ENCODE assay signal across 7 mouse cellular contexts in genomic region chr4:41699783-41700182, GRCm38 (mm10). TPM values are rescaled to one million over a fixed set of nuclear protein-coding genes. Genes with fewer than 3 reads are reported as not detected.
DNase-seq lines count a peak whose midpoint lies in the region; ATAC-seq and TF ChIP-seq lines count a peak whose summit lies in the region.
"Not testable (repeated sequence)": the region's sequence is repeated elsewhere in the genome, so short reads cannot be mapped to it uniquely, and the experiment has no call there.

Il11ra1 (plus strand) TSS chr4:41699989.

- peak; percentile 13 for DNase-seq in cerebellum, adult 8-10 months
- not testable (repeated sequence) for DNase-seq in frontal cortex, adult 2 months (ENCODE audit: extremely low spot score in 1 of 2, low spot score in 1 of 2); left cerebral cortex, postnatal 10 days (ENCODE audit: extremely low spot score in 1 of 2, low spot score in 2 of 2); lung, adult 2 months

- not testable (repeated sequence) for H3K9me3 ChIP-seq in heart, embryonic 14.5 days (ENCODE audit: control insufficient read depth, low read length); intestine, embryonic 15.5 days; neural tube, embryonic 12.5 days

- H3K27ac ChIP-seq in heart, embryonic 14.5 days (replicated peaks in 1 of 2; ENCODE audit: control insufficient read depth in 1 of 2, insufficient read depth in 1 of 2, low read depth in 2 of 2, low read length in 2 of 2); intestine, embryonic 15.5 days; neural tube, embryonic 12.5 days: not testable (repeated sequence)

- 71% methylated on average over 9 of the region's 10 CpGs for WGBS in heart, embryonic 14.5 days
- 78% methylated on average over 10 of the region's 10 CpGs for WGBS in intestine, embryonic 15.5 days
- 70% methylated on average over 10 of the region's 10 CpGs for WGBS in lung, adult 2 months
- WGBS in neural tube, embryonic 12.5 days, result 79% methylated on average over 10 of the region's 10 CpGs

- not testable (repeated sequence) for ATAC-seq in heart, embryonic 14.5 days (ENCODE audit: insufficient number of reproducible peaks, insufficient read depth, low FRiP score, low read depth); intestine, embryonic 15.5 days; neural tube, embryonic 12.5 days (ENCODE audit: low FRiP score, low read depth)

- not testable (repeated sequence) for TF ChIP-seq CTCF in lung, adult 2 months (IDR thresholded peaks at IDR 0.05; ENCODE audit: insufficient read depth, low read length)

- not testable (repeated sequence) for H3K4me2 ChIP-seq in heart, embryonic 14.5 days (ENCODE audit: low read length); intestine, embryonic 15.5 days (replicated peaks)
- H3K4me2 ChIP-seq in neural tube, embryonic 12.5 days (replicated peaks), result peak within 1 kb of the TSS; percentile 41; the same call in 1 of the 2 replicates

- TF ChIP-seq POLR2A in lung, adult 2 months (IDR thresholded peaks at IDR 0.05; ENCODE audit: borderline replicate concordance, extremely low read depth, low read depth, low read length), result not testable (repeated sequence)

- not testable (repeated sequence) for H3K4me1 ChIP-seq in heart, embryonic 14.5 days (ENCODE audit: control insufficient read depth in 2 of 2, insufficient read depth in 2 of 2, low read length in 2 of 2); intestine, embryonic 15.5 days (replicated peaks); lung, adult 2 months (ENCODE audit: control insufficient read depth, insufficient read depth, low read length); neural tube, embryonic 12.5 days

- H3K27me3 ChIP-seq in heart, embryonic 14.5 days (ENCODE audit: control insufficient read depth, insufficient read depth, low read length); intestine, embryonic 15.5 days (replicated peaks); neural tube, embryonic 12.5 days (replicated peaks): not testable (repeated sequence)

- intact Hi-C loops in left cerebral cortex, postnatal 10 days (cut with DNase I), result not testable (repeated sequence)

- not testable (repeated sequence) for H3K36me3 ChIP-seq in heart, embryonic 14.5 days (ENCODE audit: control insufficient read depth, insufficient read depth, low read length); intestine, embryonic 15.5 days; neural tube, embryonic 12.5 days

- not testable (repeated sequence) for H3K4me3 ChIP-seq in heart, embryonic 14.5 days (ENCODE audit: control insufficient read depth in 1 of 2, insufficient read depth in 1 of 2, low read depth in 1 of 2, low read length in 2 of 2); intestine, embryonic 15.5 days (replicated peaks); lung, adult 2 months (replicated peaks; ENCODE audit: extremely low read depth, low read depth, low read length); neural tube, embryonic 12.5 days

- H3K9ac ChIP-seq in heart, embryonic 14.5 days (ENCODE audit: low read length); intestine, embryonic 15.5 days; neural tube, embryonic 12.5 days: not testable (repeated sequence)

RNA-seq across cellular contexts. Expression of gene Il11ra1, which starts in this region (rescaled TPM):
- polyA plus RNA-seq in frontal cortex, adult 2 months (2012; rRNA removed), result 37.0 and 38.1 TPM in 2 replicates
- polyA plus RNA-seq in heart, embryonic 14.5 days (2014; fragmentation: Nextera tagmentation; extraction: Ambion mirVana), result 120 and 136 TPM in 2 replicates
- polyA plus RNA-seq in intestine, embryonic 15.5 days (2015; fragmentation: Nextera tagmentation; extraction: Ambion mirVana), result 127 and 129 TPM in 2 replicates
- 10 to 100 TPM; 19.1 to 24.3 TPM for total RNA-seq in left cerebral cortex, postnatal 10 days (2021)
- 107 and 109 TPM in 2 replicates for polyA plus RNA-seq in lung, adult 2 months (2012; rRNA removed)
- 73.3 and 79.5 TPM in 2 replicates for polyA plus RNA-seq in neural tube, embryonic 12.5 days (2016; fragmentation: Nextera tagmentation; extraction: Ambion mirVana)
